Mouse (Mus musculus): ENCODE measurements around the gene P2rx7.
A peak's percentile ranks its signal among the peaks of the same experiment; 100 is the strongest.

Gene P2rx7

DNA sequence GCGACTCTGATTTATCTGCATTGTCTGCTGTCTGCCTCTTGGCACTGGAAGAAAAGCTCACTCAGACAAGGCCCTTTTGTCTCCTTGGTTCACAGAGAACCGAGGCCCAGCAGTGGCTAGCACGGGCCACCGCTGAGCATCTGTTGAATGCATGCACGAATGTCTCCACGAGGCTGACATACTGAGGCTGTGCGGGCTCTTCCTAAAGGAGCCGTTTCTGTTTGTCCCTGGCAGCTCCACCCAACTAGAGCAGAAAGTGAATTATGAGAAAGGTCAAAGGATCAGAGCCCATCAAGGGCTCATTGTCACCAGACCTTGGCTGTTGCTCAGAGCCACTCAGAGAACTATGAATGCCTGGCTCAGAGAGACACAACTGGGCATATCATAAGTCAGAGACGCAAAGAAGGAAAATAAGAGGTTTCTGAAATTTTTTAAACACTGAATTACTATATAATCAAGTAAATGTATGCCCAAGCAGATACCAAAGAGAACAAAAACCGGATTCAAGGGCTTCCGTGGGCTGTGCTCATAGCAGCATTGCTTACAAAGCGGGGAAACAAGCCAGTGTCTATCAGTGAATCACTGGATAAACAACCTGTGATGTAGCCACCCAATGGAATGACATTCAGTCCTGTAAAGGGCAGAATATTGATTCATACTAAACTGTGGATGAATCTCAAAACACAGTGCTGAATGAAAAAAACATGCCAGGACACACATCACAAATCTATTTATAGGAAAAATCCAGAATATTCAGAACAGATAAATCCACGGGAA lies 49.9 kb downstream of the P2rx7 start:
- DNase-seq (ENCODE audit: low spot score), result no peak

DNA sequence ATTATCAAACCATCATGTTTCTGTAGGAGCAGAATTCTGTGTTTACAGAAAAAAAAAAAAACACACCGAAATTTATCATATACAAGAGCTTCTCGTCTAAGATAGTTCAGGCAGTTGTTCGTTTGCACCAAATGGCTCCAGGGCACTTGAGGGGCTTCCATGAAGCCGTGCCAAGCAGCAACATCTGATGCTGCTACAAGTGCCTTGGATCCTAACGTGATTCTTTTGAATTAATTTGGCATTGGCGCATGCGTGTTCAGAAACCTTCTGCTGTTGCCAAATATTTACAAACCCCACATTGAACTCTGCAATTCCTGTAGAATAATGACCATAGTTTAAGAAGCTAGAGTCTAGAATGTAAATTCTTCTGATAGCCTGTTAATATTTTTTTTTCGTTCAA lies 51.8 kb downstream of the P2rx7 start:
- no peak for DNase-seq (ENCODE audit: low spot score)

GRCm38 (mm10) chr5:122698041-122698700 lies 54.5 kb downstream of the P2rx7 start:
- DNase-seq (ENCODE audit: low spot score), result no peak

GRCm38 (mm10) chr5:122698701-122699060 lies 55.0 kb downstream of the P2rx7 start:
- no peak for DNase-seq (ENCODE audit: low spot score)

DNA sequence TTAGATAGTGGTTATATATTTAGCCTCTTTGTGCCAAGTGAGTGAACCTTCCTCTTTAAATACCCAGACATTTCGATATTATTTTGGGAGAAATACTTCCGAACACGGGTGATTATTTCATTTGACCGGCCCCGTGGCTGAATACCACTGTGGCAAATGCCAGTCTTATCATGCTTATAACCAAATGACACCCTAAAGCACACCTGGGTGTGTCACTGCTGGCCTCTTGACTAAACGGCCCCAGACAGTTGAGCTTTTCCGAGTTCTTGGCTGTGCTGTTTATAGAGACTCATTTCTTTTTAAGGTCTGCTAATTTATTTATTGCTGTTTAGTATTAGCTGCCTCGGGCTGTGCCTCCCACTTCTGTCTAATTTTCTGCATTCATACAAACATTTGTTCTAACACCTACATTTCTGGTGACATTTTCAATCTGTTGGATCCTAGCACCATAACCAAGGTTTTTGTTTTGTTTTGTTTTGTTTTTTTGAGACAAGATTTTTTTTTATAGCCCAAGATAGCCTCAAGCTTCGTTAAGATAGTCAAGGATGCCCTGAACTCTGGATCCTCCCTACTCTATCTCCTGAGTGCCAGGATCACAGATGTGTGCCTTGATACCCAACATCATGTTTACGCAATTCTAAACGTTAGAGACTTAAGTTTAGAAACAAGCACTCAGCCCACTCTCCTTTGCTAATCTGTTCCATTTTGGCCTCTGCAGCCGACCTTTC lies 56.6 kb downstream of the P2rx7 start:
- DNase-seq (ENCODE audit: low spot score), result no peak

GRCm38 (mm10) chr5:122700837-122701212 lies 57.1 kb downstream of the P2rx7 start:
- no peak for DNase-seq (ENCODE audit: low spot score)

DNA sequence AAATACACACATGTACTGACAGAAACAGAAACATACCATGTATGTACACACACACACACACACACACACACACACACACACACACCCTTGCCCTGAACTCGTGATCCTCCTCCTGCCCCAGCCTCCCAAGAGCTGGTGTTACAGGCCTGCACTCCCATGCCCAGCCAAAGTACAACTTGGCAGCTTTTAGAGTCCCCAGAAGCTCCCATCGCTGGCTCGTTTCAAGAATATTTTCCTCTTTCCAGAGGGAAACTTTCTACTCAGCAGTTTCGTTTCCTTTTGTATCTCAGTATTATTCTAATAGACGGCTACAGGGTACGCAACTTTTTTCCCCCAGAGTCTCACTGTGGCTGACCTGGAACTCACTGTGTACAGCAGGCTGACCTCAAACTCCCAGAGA lies 58.4 kb downstream of the P2rx7 start:
- no peak for DNase-seq (ENCODE audit: low spot score)

- no peak for DNase-seq (ENCODE audit: low spot score)
These were observed 59.9 kb downstream of the P2rx7 start for GRCm38 (mm10) chr5:122703574-122703973.

- no peak for DNase-seq (ENCODE audit: low spot score)
These were observed 60.9 kb downstream of the P2rx7 start for GRCm38 (mm10) chr5:122704571-122704970.

GRCm38 (mm10) chr5:122705174-122705573 lies 61.5 kb downstream of the P2rx7 start:
- DNase-seq (ENCODE audit: low spot score), result no peak

GRCm38 (mm10) chr5:122706917-122707275 lies 63.2 kb downstream of the P2rx7 start:
- DNase-seq (ENCODE audit: low spot score), result no peak

DNA sequence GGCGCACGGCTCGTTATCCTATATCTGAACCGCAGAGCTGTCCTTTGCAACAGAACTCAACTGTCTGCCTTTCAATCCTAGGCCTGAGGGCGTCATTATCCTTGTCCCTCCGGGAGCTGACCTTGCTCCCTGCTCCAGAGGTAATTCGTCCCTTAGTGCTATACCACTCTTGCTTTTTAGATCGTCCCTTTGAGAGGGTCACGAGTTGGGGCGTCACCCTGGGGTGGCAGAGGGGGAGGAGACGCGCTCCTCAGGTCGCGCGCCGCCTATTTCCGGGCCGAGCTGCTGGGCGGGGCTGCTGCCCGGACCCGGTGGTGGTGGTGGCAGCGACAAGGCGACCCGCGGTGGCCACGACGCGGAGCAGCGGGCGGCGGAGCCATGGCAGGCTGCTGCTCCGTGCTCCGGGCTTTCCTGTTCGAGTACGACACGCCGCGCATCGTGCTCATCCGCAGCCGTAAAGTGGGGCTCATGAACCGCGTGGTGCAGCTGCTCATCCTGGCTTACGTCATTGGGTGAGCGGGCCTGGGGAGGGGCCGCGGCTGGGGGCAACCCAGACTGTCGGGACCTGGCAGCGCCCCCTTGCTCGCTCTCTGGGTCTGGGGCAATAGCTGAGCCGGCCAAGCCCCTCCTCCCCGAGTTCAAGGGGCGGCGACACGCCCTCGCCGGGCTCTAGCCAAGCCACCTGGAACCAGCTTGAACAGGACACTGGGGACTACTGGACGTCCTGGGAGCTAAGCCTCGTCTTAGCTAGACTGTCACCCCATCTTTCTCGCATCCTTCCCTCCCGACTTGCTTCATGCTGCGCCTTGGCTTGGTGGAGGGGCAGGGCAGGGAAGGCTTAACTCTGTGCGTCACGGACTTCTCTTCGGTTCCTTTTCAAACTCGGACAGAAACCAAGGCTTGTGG lies 63.8 kb downstream of the P2rx7 start, which contains the start of gene P2rx4:
TSS of gene P2rx4 (plus strand) at position 269 of the 906 bp plus-strand sequence.
- DNase-seq (ENCODE audit: low spot score), result peak; percentile 28

- DNase-seq (ENCODE audit: low spot score), result no peak
These were observed 65.1 kb downstream of the P2rx7 start for GRCm38 (mm10) chr5:122708819-122709218.

DNA sequence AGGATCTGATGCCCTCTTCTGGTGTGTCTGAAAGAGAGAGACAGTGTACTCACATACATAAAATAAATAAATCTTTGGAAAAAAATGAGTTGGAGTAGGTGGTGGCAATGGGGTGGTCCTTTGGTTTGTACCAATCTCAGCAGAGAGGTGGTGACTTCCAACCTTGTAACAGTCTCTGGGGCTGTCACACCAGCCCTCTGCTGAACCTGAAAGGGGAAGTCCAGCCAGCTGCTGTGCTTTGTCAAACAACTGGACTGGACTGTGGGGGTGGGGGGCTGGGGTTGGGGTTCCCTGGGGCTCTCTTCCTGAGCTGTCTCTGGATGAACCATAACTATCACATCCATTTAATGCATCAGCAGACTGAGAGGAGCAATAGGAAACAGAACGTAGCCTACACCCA lies 72.0 kb downstream of the P2rx7 start:
- no peak for DNase-seq (ENCODE audit: low spot score)

DNA sequence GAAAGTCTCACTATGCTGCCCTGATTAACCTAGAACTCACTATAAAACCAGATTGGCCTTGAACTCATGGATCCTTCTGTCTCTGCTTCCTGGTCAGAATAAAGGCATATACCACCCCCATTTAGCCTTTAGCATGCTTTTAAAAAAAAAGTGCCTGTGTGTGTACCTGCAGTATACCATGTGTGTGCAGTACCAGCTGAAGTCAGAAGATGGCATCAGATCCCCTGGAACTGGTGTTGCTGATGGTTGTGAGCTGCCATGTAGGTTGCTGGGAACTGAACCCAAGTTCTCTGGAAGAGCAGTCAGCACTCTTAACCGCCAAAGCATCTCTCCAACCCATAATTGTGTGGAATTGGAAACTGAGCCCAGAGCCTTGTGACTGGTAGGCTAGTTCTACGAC lies 73.1 kb downstream of the P2rx7 start:
- DNase-seq (ENCODE audit: low spot score), result no peak

GRCm38 (mm10) chr5:122718400-122718799 lies 74.7 kb downstream of the P2rx7 start:
- DNase-seq (ENCODE audit: low spot score), result no peak

DNA sequence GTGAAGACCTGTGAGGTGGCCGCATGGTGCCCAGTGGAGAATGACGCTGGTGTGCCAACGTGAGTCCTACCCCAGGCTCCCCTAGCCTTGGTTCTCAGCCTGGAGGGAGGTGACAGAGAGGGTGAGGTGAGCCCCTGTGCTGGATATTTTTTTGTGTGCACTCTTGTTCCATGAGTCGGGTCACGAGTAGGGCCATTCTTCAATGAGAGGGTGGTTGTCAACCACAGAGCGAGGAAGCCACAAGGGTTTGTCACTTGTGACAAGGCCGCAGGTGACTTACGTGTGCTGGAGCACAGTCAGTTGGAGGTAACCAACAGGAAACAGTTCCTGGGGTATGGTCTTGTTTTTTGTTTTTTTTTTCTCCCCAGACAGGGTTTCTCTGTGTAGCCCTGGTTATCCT lies 75.5 kb downstream of the P2rx7 start:
- DNase-seq (ENCODE audit: low spot score), result no peak

GRCm38 (mm10) chr5:122725453-122725852 lies 81.7 kb downstream of the P2rx7 start:
- no peak for DNase-seq (ENCODE audit: low spot score)

- no peak for DNase-seq (ENCODE audit: low spot score)
These were observed 82.4 kb downstream of the P2rx7 start for GRCm38 (mm10) chr5:122726068-122726467.

GRCm38 (mm10) chr5:122726595-122726994 lies 82.9 kb downstream of the P2rx7 start:
- DNase-seq (ENCODE audit: low spot score), result no peak

DNA sequence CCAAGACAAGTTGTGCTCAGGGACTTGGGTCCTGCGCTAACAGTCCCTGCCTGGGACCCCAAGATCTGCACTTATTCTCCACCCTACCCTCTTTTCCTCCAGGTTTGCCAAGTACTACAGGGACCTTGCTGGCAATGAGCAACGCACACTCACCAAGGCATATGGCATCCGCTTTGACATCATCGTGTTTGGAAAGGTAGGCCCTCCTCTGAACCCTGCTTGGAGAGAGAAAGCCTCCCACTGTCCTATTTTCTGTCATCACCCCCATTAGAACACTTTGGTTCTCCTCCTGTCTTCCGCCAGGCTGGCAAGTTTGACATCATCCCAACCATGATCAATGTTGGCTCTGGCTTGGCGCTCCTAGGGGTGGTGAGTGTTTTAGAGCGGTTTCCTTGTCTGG lies 83.4 kb downstream of the P2rx7 start:
- DNase-seq (ENCODE audit: low spot score), result no peak

DNA sequence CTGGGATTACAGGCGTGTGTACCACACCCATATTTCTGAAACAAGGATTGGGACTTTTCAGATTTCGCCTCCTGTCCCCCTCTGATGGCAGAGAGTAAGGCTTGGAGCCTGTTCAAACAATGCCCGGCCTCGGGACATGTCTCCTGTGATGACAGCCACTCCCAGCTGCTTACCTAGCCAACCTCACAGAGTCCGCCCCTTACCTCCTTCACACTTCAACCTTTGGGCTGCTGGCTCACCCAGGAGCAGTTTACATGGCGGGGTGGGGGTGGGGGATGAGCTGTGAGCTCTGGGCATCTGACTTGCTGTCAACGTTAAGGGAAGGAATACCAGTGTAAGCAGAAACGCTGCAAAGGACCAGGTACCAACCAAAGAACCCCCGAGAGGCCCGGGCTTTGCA lies 87.1 kb downstream of the P2rx7 start:
- DNase-seq (ENCODE audit: low spot score), result no peak
